ENCODE assay signal across 7 mouse cellular contexts in the genomic region with DNA sequence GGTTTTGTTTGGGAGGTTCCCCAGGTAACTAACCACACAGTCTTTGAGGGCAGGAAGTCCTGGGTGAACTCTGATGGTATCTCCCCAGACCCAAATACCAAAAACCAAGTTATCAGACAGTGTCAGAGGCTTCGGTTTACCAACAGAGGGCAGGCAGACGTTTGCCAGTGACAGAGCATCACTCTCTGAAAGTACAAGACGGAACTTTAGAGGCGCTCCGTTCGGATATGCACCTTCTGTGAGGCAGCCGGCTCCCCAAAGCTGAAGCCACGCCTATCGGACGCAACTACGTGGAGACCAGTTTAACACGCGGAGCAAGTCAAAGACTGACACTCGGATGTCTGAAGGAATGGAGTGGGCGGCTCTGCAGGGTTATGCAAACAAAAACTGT. TPM values are rescaled to one million over a fixed set of nuclear protein-coding genes. Genes with fewer than 3 reads are reported as not detected.
DNase-seq lines count a peak whose midpoint lies in the region; ATAC-seq and TF ChIP-seq lines count a peak whose summit lies in the region.

No protein-coding gene starts in this region.

- H3K27ac ChIP-seq in lung, embryonic 15.5 days = no peak overlapping the region
- H3K27ac ChIP-seq in embryonic facial prominence, embryonic 10.5 days (replicated peaks) = no peak overlapping the region
- H3K27ac ChIP-seq in intestine, postnatal 0 days (ENCODE audit: low read depth, low read length) = peak overlapping the region; percentile 72
- H3K27ac ChIP-seq in stomach, embryonic 15.5 days = peak overlapping the region; percentile 16; the same call in 1 of the 2 replicates

- peaks cover 47% of the 10 kb centered on the region for H3K4me1 ChIP-seq in lung, embryonic 15.5 days
- peaks cover 23% of the 10 kb centered on the region for H3K4me1 ChIP-seq in embryonic facial prominence, embryonic 10.5 days
- peaks cover 7% of the 10 kb centered on the region; the same call in 1 of the 2 replicates for H3K4me1 ChIP-seq in intestine, postnatal 0 days (replicated peaks; ENCODE audit: control insufficient read depth, insufficient read depth, low read length)
- H3K4me1 ChIP-seq in stomach, embryonic 15.5 days = peaks cover 25% of the 10 kb centered on the region

- no peak overlapping the region for H3K9ac ChIP-seq in lung, embryonic 15.5 days
- H3K9ac ChIP-seq in intestine, postnatal 0 days (ENCODE audit: low read depth, low read length) = no peak overlapping the region
- no peak overlapping the region for H3K9ac ChIP-seq in stomach, embryonic 15.5 days

- peak; percentile 49 for TF ChIP-seq CTCF in intestine, postnatal 0 days (IDR thresholded peaks at IDR 0.05; ENCODE audit: low read depth)

- H3K36me3 ChIP-seq in lung, embryonic 15.5 days = no peaks in the 10 kb centered on the region
- no peaks in the 10 kb centered on the region for H3K36me3 ChIP-seq in embryonic facial prominence, embryonic 10.5 days (replicated peaks)
- no peaks in the 10 kb centered on the region for H3K36me3 ChIP-seq in intestine, postnatal 0 days (ENCODE audit: control insufficient read depth, insufficient read depth)
- no peaks in the 10 kb centered on the region for H3K36me3 ChIP-seq in stomach, embryonic 15.5 days

- no peak for ATAC-seq in lung, embryonic 15.5 days (ENCODE audit: borderline replicate concordance, extremely low read depth, low FRiP score, low TSS enrichment)
- ATAC-seq in intestine, postnatal 0 days = peak; percentile 20; the same call in 1 of the 2 replicates
- no peak for ATAC-seq in stomach, embryonic 15.5 days (ENCODE audit: insufficient read depth, low FRiP score, low read depth)

- H3K4me3 ChIP-seq in lung, embryonic 15.5 days = 0 out of 2 replicates have a peak overlapping the region, but pooled peaks have one; percentile 1
- H3K4me3 ChIP-seq in embryonic facial prominence, embryonic 10.5 days = 0 out of 2 replicates have a peak overlapping the region, but pooled peaks have one; percentile 3
- no peak overlapping the region for H3K4me3 ChIP-seq in intestine, postnatal 0 days (ENCODE audit: low read depth, low read length)
- H3K4me3 ChIP-seq in stomach, embryonic 15.5 days (replicated peaks) = no peak overlapping the region

- no peaks in the 10 kb centered on the region for H3K9me3 ChIP-seq in lung, embryonic 15.5 days
- H3K9me3 ChIP-seq in embryonic facial prominence, embryonic 10.5 days = peaks cover under 1% of the 10 kb centered on the region; the same call in 1 of the 2 replicates
- H3K9me3 ChIP-seq in intestine, postnatal 0 days (ENCODE audit: control insufficient read depth) = no peaks in the 10 kb centered on the region
- no peaks in the 10 kb centered on the region for H3K9me3 ChIP-seq in stomach, embryonic 15.5 days

- no peaks in the 10 kb centered on the region for H3K27me3 ChIP-seq in lung, embryonic 15.5 days
- peaks cover 58% of the 10 kb centered on the region for H3K27me3 ChIP-seq in embryonic facial prominence, embryonic 10.5 days (replicated peaks; ENCODE audit: low read depth, poor library complexity, severe bottlenecking)
- H3K27me3 ChIP-seq in intestine, postnatal 0 days (replicated peaks; ENCODE audit: control insufficient read depth, insufficient read depth, low read length) = 0 out of 2 replicates have a peak, but pooled peaks cover 3% of the 10 kb centered on the region
- H3K27me3 ChIP-seq in stomach, embryonic 15.5 days (replicated peaks) = no peaks in the 10 kb centered on the region

- 27% methylated on average over 15 of the region's 15 CpGs for WGBS in lung, embryonic 15.5 days
- 25% methylated on average over 15 of the region's 15 CpGs for WGBS in embryonic facial prominence, embryonic 10.5 days
- WGBS in intestine, postnatal 0 days = 22% methylated on average over 15 of the region's 15 CpGs
- WGBS in stomach, embryonic 15.5 days = 26% methylated on average over 15 of the region's 15 CpGs

- H3K4me2 ChIP-seq in lung, embryonic 15.5 days = peak overlapping the region; percentile 44
- H3K4me2 ChIP-seq in intestine, postnatal 0 days (replicated peaks; ENCODE audit: low read depth) = peak overlapping the region; percentile 50
- peak overlapping the region; percentile 32 for H3K4me2 ChIP-seq in stomach, embryonic 15.5 days

- no peak for DNase-seq in lung, postnatal 4 days
- no peak for DNase-seq in embryonic facial prominence, embryonic 10.5 days (ENCODE audit: low spot score)
- no peak for DNase-seq in right cerebral cortex, adult 18-20 months
- no peak for DNase-seq in right cerebral cortex, postnatal 25 days

RNA-seq across cellular contexts. Expression of a gene that starts 3.0 kb away (rescaled TPM):
- polyA plus RNA-seq in lung, embryonic 15.5 days (2015; fragmentation: Nextera tagmentation; extraction: Ambion mirVana) = 15.3 and 15.8 TPM in 2 replicates
- polyA plus RNA-seq in embryonic facial prominence, embryonic 10.5 days (2016; fragmentation: Nextera tagmentation; extraction: Ambion mirVana) = 3.4 and 3.6 TPM in 2 replicates
- polyA plus RNA-seq in intestine, postnatal 0 days (2015; fragmentation: Nextera tagmentation; extraction: Ambion mirVana) = 17.2 and 18.5 TPM in 2 replicates
- 18.2 and 20.3 TPM in 2 replicates for polyA plus RNA-seq in stomach, embryonic 15.5 days (2015; fragmentation: Nextera tagmentation; extraction: Ambion mirVana)

Comparison
In these comparisons a context has a peak if more than half of its experiments do, and no peak if none do; other contexts are left out.
1. H3K27ac ChIP-seq: peak in intestine, postnatal 0 days (single experiment) and stomach, embryonic 15.5 days (single experiment); none in lung, embryonic 15.5 days (single experiment) and embryonic facial prominence, embryonic 10.5 days (single experiment).
2. H3K4me3 ChIP-seq: peak in lung, embryonic 15.5 days (single experiment) and embryonic facial prominence, embryonic 10.5 days (single experiment); none in intestine, postnatal 0 days (single experiment) and stomach, embryonic 15.5 days (single experiment).
3. Peak in every context shown above with its lines, with median percentiles within 50 percentile points of each other: H3K4me2 ChIP-seq.